Mouse (Mus musculus): ENCODE results near the gene Fhl3.
"Not testable (repeated sequence)": the region's sequence is repeated elsewhere in the genome, so short reads cannot be mapped to it uniquely, and the experiment has no call there.

Gene Fhl3

DNA sequence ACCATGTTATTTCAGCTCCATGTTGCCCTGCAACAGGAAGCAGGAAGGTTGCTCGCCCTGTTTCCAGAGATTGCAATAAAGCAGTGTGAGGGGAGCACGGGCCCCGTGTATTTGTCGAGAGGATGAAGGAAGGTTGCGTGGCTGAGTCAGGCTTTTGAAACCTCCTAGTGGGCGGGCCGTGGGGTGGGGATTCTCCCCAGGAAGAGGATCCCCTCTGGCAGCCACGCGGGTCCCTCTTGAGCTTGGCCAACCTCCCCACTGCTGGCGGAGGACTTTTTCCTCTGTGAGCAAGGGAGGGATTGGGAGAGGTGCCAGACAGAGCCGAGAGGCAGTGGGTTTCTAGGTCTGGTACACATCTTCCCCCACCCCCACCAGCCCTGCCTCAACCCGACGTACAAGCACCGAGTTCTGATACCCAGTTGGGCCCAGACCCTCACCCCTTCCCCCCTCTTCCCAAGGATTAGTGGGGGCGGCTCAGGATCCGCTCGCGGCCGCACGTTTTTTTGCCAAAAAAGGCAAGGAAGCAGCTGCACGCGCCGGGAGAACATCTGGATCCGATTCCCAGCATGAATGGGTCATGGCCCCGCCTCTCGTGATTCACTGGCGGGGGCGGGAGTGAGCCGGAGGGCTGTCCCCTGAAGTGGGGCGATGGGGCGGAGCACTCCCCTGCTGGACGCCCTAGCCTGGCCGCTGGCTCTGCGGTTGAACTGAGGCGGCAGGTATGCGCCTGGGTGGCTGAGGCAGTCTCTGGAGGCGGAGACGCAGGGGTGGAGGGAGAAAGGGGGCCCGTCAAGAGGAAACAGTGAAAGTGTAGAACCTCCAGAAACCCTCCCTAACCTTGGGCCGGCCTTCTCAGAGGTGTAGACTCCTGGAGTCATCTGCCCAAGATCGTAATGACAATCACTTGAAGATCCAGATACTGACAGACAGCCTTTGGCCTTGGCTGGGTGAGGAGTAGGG, 8.3 kb downstream of the Fhl3 start:
- DNase-seq (ENCODE audit: low read depth, low spot score): no peak

DNA sequence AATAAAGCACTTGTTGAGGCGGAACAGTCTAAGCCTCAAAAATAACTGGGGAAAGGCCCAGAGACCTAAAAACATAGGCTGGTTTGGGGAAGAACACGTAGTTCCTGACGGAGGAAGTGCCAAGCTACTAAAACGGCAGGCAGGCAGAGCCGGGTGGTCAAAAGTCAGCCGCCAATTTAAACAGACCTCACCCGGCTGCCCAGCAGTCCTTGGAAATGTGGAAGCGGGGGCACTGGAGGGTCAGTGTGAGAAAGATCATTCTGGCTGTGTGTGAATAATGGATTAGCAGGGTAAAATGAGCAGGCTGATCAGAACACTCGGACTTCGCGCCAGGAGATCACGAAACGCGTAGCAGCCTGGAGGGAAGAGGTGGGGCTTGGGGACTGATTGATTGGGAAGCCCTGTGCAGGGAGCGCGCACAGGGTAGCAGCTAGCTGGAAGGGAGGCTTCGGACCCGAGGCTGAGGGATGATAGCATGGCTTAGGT, 9.5 kb downstream of the Fhl3 start:
- DNase-seq (ENCODE audit: low read depth, low spot score): no peak

DNA sequence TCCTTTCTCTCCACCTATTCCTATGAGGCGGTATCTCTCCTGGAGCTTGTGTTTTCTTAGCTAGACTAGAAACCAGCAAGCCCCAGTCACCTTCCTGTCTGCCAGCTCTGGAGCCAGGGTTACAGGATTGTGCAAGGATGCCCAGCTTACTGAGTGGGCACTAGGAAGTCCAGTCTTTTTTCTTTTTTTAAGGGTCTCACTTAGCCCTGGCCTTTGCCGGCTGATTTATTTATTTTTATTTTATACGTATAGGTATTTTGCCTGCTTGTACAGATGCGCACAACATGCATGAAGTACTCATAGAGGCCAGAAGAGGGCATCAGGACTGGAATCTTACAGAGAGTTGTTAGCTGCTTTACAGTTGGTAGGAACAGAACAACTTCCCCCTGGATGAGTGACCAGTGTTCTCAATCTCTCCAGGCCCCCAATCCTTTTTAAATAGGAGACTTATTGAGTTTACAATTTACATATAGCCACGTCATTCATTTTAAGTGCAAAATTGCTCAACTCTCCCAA, 10.3 kb downstream of the Fhl3 start:
- DNase-seq (ENCODE audit: low read depth, low spot score): no peak

DNA sequence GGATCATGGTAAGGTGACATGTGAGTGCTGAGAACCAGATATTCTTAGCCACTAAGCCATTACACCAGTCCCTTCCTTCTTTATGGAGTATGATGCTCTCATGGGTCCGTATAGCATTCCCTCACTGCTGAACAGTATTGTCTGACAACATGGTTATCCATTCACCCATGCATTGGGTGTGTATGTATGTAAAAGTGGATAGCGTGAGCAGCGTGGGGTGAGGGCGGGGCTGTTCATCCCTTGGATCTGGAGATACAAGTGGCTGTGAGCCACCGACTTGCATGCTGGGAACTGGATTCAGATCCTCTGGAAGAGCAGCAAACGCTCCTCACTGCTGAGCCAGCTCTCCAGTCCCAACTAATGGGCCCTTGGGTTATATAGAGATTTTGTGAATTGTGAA, 12.1 kb downstream of the Fhl3 start:
- no peak for DNase-seq (ENCODE audit: low read depth, low spot score)

DNA sequence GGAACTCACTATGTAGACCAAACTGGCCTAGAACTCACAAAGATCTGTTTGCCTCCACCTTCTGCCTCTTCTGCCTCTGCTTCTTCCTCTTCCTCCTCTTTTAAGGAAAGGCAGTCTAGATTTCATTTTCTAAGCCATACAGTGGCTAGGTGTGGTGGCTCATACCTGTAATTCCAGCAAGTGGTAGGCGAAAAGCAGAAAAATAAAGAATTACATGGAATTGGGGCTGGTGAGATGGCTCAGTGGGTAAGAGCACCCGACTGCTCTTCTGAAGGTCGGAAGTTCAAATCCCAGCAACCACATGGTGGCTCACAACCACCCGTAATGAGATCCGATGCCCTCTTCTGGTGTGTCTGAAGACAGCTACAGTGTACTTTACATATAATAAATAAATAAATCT, 13.3 kb downstream of the Fhl3 start:
- DNase-seq (ENCODE audit: low read depth, low spot score): not testable (repeated sequence)

DNA sequence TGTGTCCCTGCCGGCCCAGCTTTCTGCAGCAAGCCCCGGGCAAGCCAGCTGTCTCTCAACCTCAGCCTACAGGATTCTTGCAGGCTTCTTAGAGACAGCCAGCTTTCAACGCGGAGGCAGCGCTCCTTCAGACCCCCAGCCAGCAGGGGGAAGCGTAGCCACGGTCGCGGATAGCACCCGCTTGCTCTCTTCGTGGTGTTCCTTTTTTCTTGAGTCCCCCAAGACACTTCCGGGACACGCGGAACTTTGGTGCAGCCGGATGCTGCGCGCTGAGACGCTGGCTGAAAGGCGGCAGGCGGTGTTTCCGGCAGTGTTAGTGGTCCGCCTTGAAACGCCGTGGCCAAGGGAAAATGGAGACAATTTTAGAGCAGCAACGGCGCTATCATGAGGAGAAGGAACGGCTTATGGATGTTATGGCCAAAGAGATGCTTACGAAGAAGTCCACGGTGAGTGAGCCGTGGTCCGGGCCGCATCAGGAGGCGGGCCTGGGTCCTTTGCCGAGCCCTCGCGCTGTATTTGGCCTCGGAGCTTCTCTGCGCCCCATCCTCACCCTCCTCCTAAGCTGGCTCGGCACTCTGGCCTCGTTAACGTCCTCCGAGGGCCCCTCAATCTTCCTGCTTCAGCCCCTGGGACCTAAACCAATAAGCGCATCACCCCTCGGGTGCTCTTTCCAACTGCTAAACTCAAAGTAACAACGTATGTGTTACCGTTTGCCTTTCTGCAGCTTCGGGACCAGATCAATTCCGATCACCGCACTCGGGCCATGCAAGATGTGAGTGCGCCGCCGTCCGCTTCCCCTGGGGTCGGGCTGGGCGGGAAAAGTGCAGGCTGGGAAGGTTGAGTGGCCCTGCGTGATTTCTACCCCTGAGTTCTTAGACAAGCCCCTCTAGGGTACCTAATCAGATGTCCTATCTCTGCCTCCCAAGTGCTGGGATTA, 14.3 kb downstream of the Fhl3 start, which contains the start of gene Sf3a3:
Gene Sf3a3, plus strand, starts transcription at position 232 of the 937 bp plus-strand sequence.
- DNase-seq (ENCODE audit: low read depth, low spot score): peak; percentile 95

DNA sequence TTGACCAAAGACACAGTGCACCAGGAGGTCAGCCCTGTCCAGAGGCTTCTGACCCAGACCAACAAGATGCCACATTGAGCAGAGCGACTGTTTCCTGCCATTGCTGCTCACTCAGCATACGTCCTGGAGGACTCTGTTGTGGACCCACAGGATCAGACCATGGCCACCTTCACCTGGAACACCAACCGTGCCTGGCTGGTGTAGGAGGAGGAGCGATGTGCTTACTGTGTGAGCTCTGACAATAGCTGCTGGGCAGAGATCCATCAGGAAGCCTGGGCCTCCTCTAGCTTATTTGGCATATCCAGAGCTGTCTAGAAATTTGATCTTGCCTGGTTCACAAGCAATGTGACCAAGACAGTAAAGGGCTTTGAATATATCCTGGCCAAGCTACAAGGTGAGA, 18.6 kb downstream of the Fhl3 start:
- DNase-seq (ENCODE audit: low read depth, low spot score): no peak

DNA sequence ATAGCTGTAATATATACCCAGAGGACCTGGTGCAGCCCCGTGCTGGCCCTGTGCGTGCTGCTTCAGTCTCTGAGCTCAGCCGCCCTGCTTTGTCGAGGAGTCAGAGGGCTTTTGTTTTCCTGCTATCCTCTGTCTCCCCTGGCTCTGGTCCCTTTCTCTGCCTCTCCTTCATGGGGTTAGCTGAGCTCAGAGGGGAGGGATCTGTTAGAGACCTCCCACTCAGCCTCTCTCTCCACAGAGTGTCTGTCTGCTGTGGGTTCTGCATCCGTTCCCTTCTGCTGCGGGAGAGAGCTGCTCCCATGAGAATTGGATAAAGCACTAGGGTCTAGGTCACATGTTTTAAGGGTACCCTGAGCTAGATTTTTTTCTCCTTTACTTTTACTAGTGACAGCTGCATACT, 25.6 kb downstream of the Fhl3 start:
- no peak for DNase-seq (ENCODE audit: low read depth, low spot score)

DNA sequence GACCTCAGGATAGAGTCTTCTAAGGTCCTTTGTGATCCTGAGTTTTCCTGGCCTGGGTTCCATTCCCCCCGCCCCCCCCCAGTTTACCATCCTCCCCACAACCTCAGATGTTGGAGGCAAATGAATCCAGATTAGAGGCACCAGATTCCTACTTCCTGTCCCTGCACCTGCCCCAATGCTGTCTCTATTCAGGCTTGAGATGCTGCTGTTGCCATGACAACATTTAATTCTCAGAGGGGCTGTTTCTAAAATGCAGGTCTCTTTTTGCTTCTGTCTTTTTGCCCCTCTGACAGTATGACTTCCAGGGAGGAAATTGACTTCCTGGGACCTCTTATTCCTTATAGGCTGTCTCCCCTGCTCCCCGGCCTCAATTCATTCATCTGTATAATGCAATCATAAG, 36.5 kb downstream of the Fhl3 start:
- DNase-seq (ENCODE audit: low read depth, low spot score): no peak

DNA sequence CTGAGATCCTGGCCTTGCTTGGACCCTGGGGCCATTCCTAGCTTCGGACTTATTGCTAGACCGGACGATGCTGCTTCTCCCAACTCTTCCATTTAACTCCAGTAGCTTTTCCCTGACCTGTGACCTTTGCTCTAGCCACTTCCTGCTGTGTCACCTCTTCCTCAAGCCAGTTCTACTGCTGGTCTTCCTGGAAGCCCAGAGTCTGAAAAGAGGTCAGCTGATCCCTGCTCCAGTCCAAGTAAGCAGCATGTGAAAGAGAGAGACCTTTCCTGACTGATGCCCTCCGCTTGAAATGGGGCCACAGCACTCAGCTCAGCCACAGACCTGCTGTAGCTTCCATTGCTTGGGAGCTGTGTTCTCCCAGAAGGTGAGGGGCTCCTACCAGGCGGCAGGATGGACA, 37.0 kb downstream of the Fhl3 start:
- DNase-seq (ENCODE audit: low read depth, low spot score): no peak

DNA sequence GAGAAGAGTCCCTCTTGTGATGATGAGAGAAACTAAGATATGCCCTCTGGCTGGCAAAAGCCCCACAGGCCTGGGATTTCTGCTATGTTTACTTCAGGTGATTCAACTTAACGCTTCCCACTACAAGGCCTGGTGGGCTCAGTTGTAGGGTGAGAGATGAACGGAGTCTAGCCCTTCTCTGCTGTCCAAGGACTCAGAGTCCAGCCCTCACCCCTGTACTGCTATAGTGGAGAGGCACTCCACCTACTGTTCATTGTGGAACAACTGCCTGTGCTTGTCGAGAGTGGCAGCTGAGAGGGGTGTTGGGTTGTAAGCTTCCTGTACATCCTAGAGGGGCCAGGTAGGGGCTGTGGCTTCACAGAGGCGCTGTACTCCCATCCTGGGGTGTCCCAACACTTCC, 37.5 kb downstream of the Fhl3 start:
- DNase-seq (ENCODE audit: low read depth, low spot score): no peak

DNA sequence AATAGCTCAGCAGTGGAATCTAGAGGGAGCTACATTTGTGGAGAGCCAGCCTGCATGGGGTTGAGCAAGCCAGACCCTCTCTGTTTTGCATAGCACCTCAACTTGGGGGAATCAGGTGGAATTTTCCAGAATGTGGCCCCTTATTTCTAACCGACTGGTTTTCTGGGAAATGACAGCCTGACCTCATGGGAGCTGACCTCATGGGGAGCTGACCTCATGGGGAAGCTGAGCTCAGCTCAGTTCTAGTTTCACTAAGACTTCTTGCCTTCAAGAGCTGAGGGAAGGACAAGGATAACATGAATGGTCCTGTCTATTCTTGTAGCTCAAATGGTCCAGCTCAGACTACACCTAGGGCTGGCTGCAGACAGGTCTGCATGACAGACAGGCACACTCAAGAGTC, 38.3 kb downstream of the Fhl3 start:
- DNase-seq (ENCODE audit: low read depth, low spot score): no peak

DNA sequence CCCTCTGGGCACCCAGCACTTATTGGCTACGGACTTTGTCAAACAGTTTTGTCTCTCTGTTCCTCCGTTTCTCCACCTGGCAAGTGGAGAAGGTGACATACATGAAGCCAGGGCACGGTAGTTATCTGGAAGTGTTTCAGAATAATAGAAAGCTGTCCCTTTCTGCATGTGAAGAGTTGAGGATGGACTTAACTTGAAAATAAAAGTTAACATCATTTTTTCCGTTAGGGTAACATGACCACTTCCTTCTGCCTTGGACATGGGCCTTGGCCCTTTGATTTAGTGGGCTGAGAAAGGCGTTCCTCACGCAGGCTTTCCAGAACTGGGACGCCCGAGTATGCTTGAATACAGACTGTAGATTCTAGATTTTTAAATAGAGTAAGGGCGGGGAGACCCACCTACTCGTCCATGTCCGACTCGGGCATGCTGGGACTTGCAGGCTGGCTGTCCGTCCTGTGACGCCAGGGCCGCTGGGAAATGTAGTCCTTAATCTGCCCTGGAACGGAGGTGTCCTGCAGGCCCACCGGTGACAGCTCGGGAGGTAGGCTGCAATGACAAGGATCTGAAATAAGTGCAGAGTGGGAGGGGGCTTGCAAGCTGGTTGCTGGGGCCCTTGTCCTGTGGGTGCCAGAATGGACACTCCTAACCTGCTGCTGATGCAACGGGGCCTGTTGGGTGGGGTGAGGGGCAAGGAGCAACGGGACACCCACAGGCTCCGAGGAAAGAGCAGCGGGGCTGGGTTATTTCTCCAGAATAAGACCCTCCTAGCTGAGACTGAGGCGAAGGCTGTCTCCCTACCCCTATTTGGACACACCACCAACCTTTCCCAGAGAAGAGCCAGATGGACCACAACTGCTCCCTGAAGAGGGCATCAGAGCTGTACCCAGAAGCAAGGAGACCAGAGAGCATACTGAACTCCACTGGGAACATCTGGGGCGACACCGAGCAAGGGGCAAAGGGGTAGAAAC, 41.2 kb downstream of the Fhl3 start, which contains the start of gene Inpp5b:
Gene Inpp5b, plus strand, starts transcription at position 475 of the 968 bp plus-strand sequence.
- peak; percentile 54 for DNase-seq (ENCODE audit: low read depth, low spot score)

DNA sequence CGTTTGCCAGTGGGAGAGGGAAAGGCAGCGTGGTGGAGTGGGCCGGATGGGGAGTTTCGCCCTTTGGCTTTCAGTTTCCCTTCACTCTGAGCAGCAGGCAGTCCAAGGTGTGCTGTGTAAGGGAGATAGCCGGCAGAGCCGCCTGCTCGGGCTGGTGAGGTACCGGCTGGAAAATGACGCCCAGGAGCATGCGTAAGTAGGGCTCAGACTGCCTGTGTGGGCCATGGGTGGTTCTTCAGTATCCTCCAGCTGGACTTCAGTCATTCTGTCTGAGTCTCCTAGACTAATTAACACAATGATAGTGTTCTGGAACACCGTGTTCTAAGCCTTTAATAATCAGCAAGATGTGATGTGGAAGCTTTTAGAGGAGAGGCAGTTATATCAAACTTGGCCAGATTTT, 42.3 kb downstream of the Fhl3 start:
- DNase-seq (ENCODE audit: low read depth, low spot score): no peak

DNA sequence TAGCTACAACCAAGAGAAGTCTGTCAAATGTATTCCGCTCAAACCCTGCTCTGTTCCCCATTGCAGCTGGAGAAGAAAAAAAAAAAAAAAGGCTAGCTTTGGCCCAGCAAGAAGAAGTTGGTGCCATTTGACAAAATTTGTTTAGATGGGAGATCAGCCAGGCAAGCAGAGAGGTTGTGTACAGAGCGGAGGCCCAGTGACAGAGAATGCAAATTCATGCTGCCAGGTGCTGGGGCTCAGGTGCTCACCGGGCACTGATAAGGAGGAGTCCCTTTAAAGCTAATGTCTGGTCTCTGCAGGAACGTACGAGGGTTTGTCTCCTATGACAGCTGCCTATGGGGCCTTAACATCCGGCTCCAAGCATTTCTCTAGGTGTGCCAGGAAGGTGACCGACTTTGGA, 46.1 kb downstream of the Fhl3 start:
- no peak for DNase-seq (ENCODE audit: low read depth, low spot score)

DNA sequence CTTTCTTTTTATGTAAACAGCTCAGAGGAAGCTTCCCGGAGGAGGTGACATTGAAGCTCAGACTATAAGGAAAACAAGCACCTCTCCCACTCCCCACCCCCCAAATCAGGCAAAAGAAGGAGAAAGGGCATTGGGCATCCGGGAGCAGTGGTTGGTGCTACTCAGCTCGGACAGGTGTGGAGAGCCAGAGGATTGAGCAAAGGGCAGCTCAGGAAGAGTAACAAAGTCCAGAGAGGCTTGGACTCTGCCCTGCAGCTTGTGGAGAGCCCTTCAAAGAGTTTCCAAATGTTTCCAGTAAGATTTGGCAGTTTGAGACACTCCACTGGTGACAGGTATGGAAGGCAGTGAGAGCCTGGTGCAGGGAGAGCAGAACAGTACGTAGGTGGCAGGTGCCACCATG, 47.4 kb downstream of the Fhl3 start:
- no peak for DNase-seq (ENCODE audit: low read depth, low spot score)

DNA sequence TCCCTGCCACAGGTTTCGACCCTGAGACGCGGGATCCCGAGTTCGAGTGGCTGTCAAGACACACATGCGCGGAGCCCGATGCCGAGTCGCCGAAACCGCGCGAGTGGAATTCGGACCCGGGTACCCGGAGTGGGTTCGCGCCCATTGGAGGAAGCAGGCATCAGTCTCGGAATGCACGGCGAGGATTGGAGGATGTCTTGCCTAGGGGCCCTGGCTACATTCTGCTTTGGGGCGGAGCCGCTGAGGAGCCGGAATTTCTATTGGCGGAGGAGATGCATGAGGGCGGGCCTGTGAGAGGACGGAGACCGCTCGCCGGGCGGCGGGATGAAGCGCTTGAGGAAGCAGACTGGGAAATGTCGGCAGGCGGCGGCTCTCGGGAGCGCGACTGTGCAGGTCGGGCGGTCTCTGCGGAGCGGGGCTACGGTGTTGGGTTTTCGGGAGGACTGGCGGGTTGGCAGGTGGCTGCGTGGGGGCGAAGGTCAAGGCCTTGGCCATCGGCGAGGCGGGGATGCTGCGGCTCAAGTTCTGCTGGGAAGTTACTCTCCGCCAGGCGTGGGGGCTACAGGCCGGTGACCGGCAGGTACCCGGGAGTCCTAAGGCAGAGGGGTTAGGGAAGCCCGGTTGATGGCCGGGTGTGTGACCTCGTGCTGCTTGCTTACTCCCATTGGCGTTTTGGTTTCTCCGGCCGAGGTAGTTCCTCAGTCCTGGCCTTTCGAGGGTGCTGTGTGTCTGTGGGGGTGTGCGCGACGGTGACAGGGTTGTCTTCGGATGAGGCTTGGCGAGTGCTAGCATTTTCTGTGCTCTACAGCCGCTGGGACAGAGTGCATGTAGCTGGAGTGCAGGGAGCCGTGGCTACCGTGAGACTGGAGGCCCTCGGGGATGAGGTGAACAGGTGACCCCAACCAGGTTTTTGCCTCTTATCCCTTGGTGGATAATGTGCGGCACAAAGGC, 51.1 kb downstream of the Fhl3 start:
- peak; percentile 90 for DNase-seq (ENCODE audit: low read depth, low spot score)

DNA sequence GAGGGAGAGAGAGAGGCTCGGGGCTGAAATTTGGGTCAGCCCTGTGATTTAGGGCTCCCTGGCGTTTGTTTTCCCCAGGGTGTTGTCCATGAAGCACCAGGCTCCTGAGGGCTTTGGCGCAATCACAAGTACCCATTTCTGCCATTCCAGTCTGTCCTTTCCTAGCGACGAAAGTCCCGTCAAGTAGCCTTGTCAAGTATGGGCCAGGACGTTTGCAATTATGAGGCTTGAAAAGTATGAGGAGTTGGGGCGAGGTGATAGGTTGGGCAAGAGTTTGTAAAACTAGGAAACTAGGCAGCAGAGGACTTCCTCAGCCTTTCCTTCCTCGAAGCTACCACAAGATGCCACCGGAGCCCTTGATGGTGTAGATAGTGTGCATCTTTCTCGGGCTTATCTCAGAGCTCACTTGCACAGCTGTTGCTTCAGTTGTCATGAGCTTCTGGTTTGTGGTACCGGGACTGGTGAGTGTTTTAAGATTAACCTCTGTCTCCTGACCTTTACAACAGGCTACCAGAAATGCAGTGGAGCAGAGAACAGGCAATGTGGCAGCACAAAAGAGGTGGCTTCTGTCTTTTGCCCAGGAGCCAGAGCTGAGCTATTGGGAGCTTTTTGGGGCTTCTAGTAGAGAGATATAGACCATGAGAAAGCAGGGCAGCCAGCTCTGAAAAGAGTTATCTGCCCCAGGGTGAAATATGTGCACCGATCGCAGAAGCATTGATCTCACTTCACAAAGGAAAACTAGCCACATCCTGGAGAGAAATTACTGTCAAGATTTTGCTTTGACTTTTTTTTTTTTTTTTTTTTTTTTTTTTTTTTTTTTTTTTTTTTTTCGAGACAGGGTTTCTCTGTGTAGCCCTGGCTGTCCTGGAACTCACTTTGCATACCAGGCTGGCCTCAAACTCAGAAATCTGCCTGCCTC, 52.0 kb downstream of the Fhl3 start:
- DNase-seq (ENCODE audit: low read depth, low spot score): no peak

Data from retina, adult 2 months (tissue).